Mouse (Mus musculus) lung, postnatal 0 days (tissue): ENCODE data around the gene Negr1.

Experiments used
- CTCF ChIP-seq: IDR thresholded peaks from 2 replicates; pipeline ENCODE4 v1.5.1; 2016; ENCODE audit warnings: antibody characterized with exemption, mild to moderate bottlenecking
- EP300 ChIP-seq: IDR thresholded peaks from 2 replicates; pipeline ENCODE4 v1.6.1; 2016; ENCODE audit warnings: antibody characterized with exemption, mild to moderate bottlenecking, control low read depth

- TF ChIP-seq CTCF, result peak; percentile 35
- no peak for TF ChIP-seq EP300
Observed at GRCm38 (mm10) chr3:156772057-156772456, 210.5 kb downstream of the Negr1 start.
